Mouse (Mus musculus) midbrain, postnatal 0 days (tissue): ENCODE measurements at regions not wholly inside any gene's neighbourhood (a gene's known extent, or its start where the extent isn't known, plus 50 kb on each side); places are given as distances from the start of the nearest gene placed in this dataset.

Source experiments
- ATAC-seq: fragments of 200-750 bp; cut with Nextera tagmentation; 2 replicates; pipeline ENCODE4 v1.8.0; 2017; ENCODE audit warnings: moderate number of reproducible peaks, mild to moderate bottlenecking, moderate TSS enrichment, moderate library complexity; ENCODE audit not compliant: low FRiP score
- DNase-seq: peaks from one replicate; pipeline ENCODE4 v3.0.0-alpha.2; 2015; ENCODE audit warnings: low spot score
- H3K27ac ChIP-seq: fragments of 300-500 bp; sonication (generic); 2 replicates; pipeline ENCODE4 v1.5.1; 2014; ENCODE audit warnings: low read depth, mild to moderate bottlenecking, low read length, mixed read lengths
- H3K27me3 ChIP-seq: fragments of 300-500 bp; sonication (generic); 2 replicates; pipeline ENCODE4 v1.6.1; 2014; ENCODE audit warnings: low read length, control low read depth, mixed read lengths; ENCODE audit not compliant: insufficient read depth
- H3K36me3 ChIP-seq: fragments of 300-500 bp; sonication (generic); 2 replicates; pipeline ENCODE4 v1.6.1; 2014; ENCODE audit warnings: low read length, control low read depth, mixed read lengths; ENCODE audit not compliant: insufficient read depth
- H3K4me1 ChIP-seq: fragments of 300-500 bp; sonication (generic); 2 replicates; pipeline ENCODE4 v1.6.1; 2014; ENCODE audit warnings: mild to moderate bottlenecking, control low read depth, antibody characterized with exemption, low read length, mixed read lengths; ENCODE audit not compliant: insufficient read depth
- H3K4me2 ChIP-seq: fragments of 300-500 bp; sonication (generic); 2 replicates; pipeline ENCODE4 v1.6.1; 2014; ENCODE audit warnings: low read depth, mild to moderate bottlenecking, low read length, mixed read lengths; ENCODE audit not compliant: poor library complexity, severe bottlenecking
- H3K4me3 ChIP-seq: fragments of 300-500 bp; sonication (generic); 2 replicates; pipeline ENCODE4 v1.5.1; 2014; ENCODE audit warnings: low read depth, mild to moderate bottlenecking, low read length, moderate library complexity
- H3K9ac ChIP-seq: fragments of 300-500 bp; sonication (generic); replicated peaks from 2 replicates; pipeline ENCODE4 v1.6.1; 2014; ENCODE audit warnings: mild to moderate bottlenecking, low read length, moderate library complexity, mixed read lengths; ENCODE audit not compliant: poor library complexity, severe bottlenecking
- H3K9me3 ChIP-seq: fragments of 300-500 bp; sonication (generic); 2 replicates; pipeline ENCODE4 v1.6.1; 2016; ENCODE audit warnings: low read length, control low read depth
- CTCF ChIP-seq: IDR thresholded peaks from 2 replicates; pipeline ENCODE4 v1.5.1; 2016; ENCODE audit warnings: antibody characterized with exemption, mild to moderate bottlenecking
- WGBS: fragments of 180-500 bp; shearing (Covaris S2); extraction: QIAGEN DNeasy Blood & Tissue Kit; methylation state at CpG from one replicate; pipeline ENCODE4 v1.1.7; 2014; 5-methylcytosine and 5-hydroxymethylcytosine counted together

DNA sequence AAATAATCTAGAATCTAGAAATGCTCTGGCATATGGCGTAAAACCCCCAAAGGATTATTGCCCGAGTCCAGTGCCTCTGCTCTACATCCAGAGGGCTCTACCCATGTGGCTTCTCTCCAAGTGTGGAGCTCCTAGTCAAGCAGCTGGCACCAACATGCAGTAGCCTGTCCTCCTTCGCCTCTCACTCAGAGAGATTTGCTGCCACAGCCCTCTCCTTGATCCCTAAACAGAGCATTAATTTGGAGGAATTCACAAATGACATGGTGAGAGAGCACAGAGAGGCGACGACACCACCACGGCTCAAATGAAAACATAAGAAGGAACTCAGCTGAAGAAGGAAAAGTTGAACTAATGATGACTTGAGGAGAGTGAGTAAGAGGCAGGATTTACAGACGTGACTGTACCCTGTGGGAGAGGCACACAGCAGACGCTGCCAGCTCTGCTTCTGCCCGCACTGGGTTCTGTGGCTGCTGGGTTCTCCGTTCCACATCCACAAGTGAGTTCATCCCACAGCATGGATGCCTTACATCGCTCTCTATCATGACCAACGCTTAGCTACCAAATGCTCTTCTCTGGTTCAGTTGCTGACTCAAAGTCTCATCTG is 132.8 kb downstream of the Ibtk start:
- no peak for TF ChIP-seq CTCF
- no peak overlapping the region for H3K27ac ChIP-seq
- H3K9ac ChIP-seq, result no peak overlapping the region
- DNase-seq (no peak), ATAC-seq (no peak)
- no peaks in the 10 kb centered on the region for H3K9me3 ChIP-seq
- no peaks in the 10 kb centered on the region for H3K27me3 ChIP-seq
- no peak overlapping the region for H3K4me3 ChIP-seq
- H3K4me2 ChIP-seq, result no peak overlapping the region
- H3K4me1 ChIP-seq, result no peaks in the 10 kb centered on the region
- 89% methylated on average over 12 of the region's 12 CpGs for WGBS
- no peaks in the 10 kb centered on the region for H3K36me3 ChIP-seq

DNA sequence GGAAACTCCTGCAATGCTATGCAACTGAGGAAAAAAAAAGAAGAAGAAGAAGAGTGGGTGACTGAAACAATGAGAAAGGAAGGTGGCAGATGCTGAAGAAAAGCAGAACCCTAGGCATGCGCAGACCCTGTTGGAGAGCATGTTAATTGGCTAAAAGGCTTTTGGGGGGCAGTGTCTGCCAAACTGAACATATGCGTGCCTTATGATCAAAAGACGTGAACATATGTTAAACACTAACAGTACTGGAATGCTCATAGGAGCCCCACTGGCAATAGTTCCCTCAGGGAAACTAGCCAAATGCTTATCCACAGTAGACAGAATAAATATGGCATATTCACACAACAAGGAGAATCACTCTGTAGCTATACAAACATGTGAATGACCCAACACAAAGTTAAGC is 140.0 kb downstream of the Ibtk start:
- Histone ChIP-seq H3K9me3 (no peaks in the 10 kb centered on the region), H3K9ac (no peak overlapping the region), H3K4me1 (no peaks in the 10 kb centered on the region), H3K27me3 (no peaks in the 10 kb centered on the region), H3K4me2 (no peak overlapping the region), H3K27ac (no peak overlapping the region), H3K36me3 (no peaks in the 10 kb centered on the region), H3K4me3 (no peak overlapping the region)
- peak; percentile 75; the same call in 1 of the 2 replicates for ATAC-seq
- peak; percentile 76 for DNase-seq
- 65% methylated on average over 3 of the region's 3 CpGs for WGBS
- TF ChIP-seq CTCF, result no peak

DNA sequence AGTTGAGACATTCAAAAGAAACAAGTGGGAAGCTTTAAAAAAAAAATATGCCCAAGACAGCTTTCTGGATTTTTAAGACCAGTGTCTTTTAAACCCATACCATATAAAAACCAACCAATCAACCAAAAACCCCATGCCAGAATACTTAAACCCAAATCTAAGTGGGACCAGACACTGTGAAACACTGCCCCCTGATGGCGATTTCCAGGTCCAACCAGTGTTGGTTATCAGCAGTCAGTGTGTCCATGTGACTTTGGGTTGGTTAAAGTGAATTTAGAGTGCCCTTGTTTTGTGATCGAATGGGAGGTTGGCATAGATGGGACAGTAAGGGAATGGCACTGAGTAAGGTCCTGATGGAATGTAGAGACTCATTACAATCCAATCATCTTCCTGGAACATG is 152.2 kb downstream of the Ibtk start:
- H3K27ac ChIP-seq, result no peak overlapping the region
- WGBS, result 41% methylated on average over 2 of the region's 2 CpGs
- H3K9ac ChIP-seq, result no peak overlapping the region
- no peak overlapping the region for H3K4me3 ChIP-seq
- no peak overlapping the region for H3K4me2 ChIP-seq
- no peaks in the 10 kb centered on the region for H3K27me3 ChIP-seq
- DNase-seq, result no peak
- no peaks in the 10 kb centered on the region for H3K9me3 ChIP-seq
- ATAC-seq, result no peak
- H3K36me3 ChIP-seq, result no peaks in the 10 kb centered on the region
- peak; percentile 34 for TF ChIP-seq CTCF
- no peaks in the 10 kb centered on the region for H3K4me1 ChIP-seq

DNA sequence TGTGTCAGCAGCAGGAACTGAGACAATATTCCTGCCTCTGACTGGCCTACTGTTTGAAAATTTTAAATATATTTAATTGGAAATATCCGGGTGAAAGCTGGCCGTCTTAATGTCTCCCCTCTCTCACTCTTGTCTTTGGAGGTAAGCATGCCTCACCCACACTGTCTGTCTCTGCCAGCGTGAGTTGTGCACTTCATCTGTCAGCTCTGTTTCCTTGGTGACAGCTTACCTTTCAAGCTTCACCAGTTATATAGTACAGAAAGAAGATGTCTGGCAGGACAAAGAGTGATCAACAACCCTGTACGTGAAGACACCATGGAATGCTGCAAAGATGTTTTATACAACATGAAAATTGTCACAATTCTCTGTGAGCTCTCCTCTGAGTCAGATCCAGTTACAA is 155.3 kb downstream of the Ibtk start:
- peak; percentile 62; the same call in 1 of the 2 replicates for ATAC-seq
- no peak overlapping the region for H3K4me2 ChIP-seq
- WGBS, result 55% methylated on average over 4 of the region's 4 CpGs

DNA sequence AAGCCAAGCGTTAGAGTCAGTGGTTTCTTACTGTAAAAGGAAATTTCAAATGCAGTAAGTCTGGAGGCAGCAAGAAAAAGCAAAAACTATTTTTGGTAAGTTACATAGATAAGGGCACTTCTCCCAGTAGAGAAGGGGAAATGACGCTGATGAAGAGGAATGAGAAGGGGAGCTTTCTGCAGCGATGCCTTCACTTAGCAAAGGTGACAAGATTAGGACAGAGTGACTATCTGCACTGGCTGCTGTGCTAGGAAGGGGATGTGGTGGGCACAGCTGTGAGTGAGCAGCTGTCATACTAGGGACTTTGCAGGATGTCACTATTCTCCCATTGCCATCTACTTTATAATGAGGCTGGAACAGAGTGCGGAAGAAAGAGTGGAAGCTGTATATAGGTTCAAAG is 156.5 kb downstream of the Ibtk start:
- H3K4me3 ChIP-seq, result no peak overlapping the region
- H3K4me2 ChIP-seq, result no peak overlapping the region
- H3K27me3 ChIP-seq, result no peaks in the 10 kb centered on the region
- H3K27ac ChIP-seq, result no peak overlapping the region
- no peaks in the 10 kb centered on the region for H3K4me1 ChIP-seq
- no peaks in the 10 kb centered on the region for H3K9me3 ChIP-seq
- ATAC-seq (no peak), DNase-seq (no peak)
- TF ChIP-seq CTCF, result no peak
- WGBS, result 84% methylated on average over 4 of the region's 4 CpGs
- H3K9ac ChIP-seq, result no peak overlapping the region
- H3K36me3 ChIP-seq, result no peaks in the 10 kb centered on the region

More for the DNA sequence above, 155.3 kb downstream of the Ibtk start:
- Histone ChIP-seq H3K9ac (no peak overlapping the region), H3K27me3 (no peaks in the 10 kb centered on the region), H3K9me3 (no peaks in the 10 kb centered on the region), H3K36me3 (no peaks in the 10 kb centered on the region), H3K4me3 (no peak overlapping the region), H3K4me1 (no peaks in the 10 kb centered on the region), H3K27ac (no peak overlapping the region)
- no peak for TF ChIP-seq CTCF
- peak; percentile 12 for DNase-seq

DNA sequence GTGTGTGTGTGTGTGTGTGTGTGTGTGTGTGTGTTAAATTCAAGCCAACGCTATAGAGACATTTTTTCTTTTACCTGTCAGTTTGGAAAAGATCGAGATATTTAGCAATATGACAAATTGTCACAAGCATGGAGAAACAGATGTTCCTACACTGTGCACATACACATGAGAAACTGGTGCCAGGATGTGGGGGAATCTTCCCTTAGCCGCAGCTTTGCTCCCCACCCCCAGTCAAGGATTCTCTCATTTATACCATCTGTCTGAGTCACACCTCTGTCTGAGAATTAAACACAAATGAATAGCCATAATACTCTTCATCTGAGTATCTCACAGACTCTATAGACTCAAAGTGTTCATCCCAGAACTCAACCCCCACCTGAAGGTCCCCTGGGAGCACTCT is 159.9 kb downstream of the Ibtk start:
- WGBS, result 90% methylated on average over 3 of the region's 3 CpGs
- Histone ChIP-seq H3K9ac (no peak overlapping the region), H3K4me2 (no peak overlapping the region), H3K27ac (no peak overlapping the region), H3K9me3 (no peaks in the 10 kb centered on the region), H3K4me1 (no peaks in the 10 kb centered on the region), H3K27me3 (no peaks in the 10 kb centered on the region), H3K4me3 (no peak overlapping the region), H3K36me3 (no peaks in the 10 kb centered on the region)
- peak; percentile 7 for DNase-seq
- ATAC-seq, result no peak
- no peak for TF ChIP-seq CTCF
